Mouse (Mus musculus): ENCODE results near the gene Ppm1f.
"Not testable (repeated sequence)": the region's sequence is repeated elsewhere in the genome, so short reads cannot be mapped to it uniquely, and the experiment has no call there.

The Ppm1f gene

DNA sequence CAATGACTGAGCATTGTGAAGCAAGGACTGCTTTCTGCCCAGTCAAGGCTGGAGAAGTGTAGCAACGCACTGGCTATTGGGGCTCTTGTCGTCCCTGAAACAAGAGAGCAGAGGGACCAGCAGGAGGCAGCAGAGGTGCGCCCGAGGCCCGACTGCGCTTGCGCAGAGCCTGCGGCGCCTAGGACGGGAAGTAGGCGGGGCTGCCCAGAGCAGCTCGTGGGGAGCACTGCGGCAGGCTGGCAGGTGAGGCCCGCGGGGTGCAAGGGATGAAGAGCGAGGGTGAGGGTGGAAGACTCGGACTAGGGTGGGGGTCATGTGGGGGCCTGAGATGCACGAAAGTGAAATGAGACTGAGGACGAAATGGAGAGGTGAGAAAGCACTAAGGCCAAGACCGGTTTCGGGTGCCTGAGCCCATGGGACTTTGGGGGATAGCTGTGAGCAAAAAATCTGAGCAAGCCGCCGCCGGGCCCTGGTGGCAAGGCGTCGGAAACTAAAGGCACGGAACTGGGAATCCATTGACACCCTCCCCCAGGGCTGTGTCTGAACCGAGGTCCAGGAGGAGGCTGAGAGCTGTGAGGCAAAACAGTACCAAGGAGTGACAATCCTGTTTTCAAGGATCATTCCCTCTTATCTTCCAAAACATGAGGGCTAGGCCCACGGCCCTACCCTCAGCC is at the start of gene Ppm1f:
Ppm1f (plus strand) TSS at position 88 of the 674 bp plus-strand sequence.
- DNase-seq: peak; percentile 96

DNA sequence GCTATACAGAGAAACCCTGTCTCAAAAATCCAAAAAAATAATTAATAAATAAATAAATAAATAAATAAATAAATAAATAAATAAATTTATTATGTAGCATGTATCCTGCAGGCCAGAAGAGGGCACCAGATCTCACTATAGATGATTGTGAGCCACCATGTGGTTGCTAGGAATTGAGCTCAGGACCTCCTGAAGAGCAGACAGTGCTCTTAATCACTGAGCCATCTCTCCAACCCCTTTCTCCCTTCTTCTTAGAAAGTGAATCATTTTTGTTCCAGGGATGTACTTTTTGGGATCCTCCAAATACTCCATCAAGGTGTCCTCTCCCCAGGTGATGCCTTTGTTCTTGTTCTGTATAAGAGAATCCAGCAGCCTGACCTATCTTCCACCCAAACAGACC is 47.1 kb upstream of the Ppm1f start:
- no peak for DNase-seq

DNA sequence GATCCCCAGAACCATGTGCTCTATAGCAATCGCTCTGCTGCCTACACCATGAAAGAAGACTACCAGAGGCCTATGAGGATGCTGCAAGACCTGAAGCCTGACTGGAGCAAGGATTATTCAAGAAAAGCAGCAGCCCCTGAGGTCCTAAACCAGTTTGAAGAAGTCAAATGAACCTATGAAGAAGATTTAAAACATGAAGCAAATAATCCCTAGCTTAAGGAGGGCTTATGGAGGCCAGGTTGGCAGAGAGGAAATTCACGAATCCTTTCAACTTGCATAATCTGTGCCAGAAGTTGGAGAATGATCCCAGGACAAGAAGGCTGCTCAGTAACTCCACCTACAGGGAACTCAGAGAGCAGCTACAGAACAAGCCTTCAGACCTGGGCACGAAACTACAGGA is 43.9 kb upstream of the Ppm1f start:
- DNase-seq: no peak

GRCm38 (mm10) chr16:16854836-16855235 is 41.4 kb upstream of the Ppm1f start:
- peak; percentile 90 for DNase-seq

- DNase-seq: no peak
Observed at GRCm38 (mm10) chr16:16855541-16855940, 40.7 kb upstream of the Ppm1f start.

GRCm38 (mm10) chr16:16856054-16856453 is 40.2 kb upstream of the Ppm1f start:
- DNase-seq: not testable (repeated sequence)

DNA sequence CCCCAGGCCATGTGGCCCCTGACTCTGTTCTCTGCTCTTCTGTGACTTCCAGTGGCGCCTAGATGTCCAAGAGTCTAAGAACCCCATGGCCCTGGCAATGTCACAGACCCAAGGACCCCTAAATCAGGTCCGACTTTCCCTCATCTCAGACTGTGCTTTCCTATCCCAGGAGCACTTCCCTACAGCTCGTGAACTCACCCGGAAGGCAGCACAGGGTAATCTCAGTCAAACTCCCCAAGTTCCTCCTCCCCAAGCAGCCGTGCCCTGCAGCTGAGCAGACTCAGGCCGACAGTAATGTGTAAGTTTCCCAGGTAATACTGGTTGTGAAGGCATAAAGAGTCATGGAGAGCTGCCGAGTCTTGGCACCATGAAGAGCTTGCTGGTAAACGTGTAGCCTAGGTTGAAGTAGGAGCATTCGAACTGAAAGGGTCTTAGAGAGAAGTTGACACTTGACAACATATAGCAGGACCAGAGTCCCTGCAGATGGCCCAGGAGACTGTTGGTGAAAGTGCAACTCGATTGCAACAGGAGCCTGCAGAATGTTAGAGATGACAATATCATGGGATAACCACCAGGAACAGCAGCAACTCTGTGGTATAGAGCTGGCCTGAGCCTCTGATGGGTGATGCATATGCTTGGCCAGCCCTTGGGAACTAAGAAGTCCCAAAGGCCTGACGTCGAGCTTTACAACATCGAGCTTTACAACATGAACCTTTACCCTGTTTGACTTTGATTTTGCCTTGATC is 39.4 kb upstream of the Ppm1f start:
- no peak for DNase-seq

DNA sequence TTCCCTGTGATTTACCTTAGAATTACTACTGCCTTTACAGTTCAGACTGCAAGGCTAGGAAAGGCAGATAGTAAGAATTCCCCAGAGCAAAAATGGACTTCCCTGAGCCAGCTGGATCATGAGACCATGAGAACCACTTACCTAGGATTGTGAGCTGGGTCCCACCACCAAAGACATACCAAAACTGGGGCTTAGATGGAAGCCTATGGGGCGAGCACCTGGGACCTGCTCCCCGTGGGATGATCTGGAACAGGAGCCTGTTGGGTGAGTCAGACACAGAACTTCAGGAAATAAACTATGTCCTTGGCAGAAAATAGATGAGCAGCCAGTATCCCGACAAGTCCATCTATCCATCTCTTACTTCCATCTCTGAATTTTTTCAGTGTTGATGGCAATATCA is 34.0 kb upstream of the Ppm1f start:
- DNase-seq: no peak

DNA sequence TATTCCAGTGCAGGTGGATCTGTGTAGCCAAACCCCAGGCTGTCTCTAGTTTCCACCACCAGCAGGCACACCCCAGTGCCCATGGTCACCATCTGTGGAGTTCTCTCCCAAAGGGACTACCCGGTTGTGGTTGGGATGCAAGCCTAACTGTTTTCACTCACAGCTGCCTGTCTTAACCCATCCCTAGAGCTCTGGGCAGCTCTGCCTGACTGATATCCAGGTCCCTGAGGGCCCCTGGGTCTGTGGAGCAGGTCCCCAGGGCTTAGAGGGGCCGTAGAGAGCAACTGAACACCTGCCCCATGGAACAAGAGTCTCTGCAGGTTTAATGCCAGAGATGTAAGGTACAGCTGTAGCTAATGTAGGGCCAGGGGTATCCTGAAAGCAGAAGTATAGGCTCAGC is 32.3 kb upstream of the Ppm1f start, which contains the start of gene Igll1:
Igll1 (minus strand) TSS at position 8 of the 400 bp plus-strand sequence.
- no peak for DNase-seq

- DNase-seq: no peak
Observed at GRCm38 (mm10) chr16:16865217-16865616, 31.1 kb upstream of the Ppm1f start.

- peak; percentile 71 for DNase-seq
Observed at GRCm38 (mm10) chr16:16865696-16866561, 30.3 kb upstream of the Ppm1f start.

DNA sequence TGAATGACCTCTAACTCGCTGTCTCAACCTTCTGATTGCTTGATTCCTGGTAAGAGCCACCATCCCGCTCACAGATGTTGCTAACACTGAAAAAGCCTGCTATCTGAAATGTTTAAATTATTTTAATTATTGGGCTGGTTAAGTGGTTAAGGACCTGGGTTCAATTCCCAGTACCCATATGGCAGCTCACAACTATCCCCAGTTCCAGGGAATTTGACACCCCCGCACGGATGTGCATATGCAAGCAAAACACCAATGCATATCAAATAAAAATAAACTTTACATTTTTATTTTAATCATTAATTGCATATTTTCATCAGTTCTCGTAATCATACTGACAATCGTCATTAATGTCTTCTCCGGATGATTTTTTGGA is 26.0 kb upstream of the Ppm1f start:
- no peak for DNase-seq

- peak; percentile 92 for DNase-seq
Observed at GRCm38 (mm10) chr16:16870617-16871331, 25.5 kb upstream of the Ppm1f start, which contains the start of the genes Top3b and Vpreb1. Gene Top3b (plus strand): TSS chr16:16870736. Gene Vpreb1 (minus strand): TSS chr16:16870843.

DNA sequence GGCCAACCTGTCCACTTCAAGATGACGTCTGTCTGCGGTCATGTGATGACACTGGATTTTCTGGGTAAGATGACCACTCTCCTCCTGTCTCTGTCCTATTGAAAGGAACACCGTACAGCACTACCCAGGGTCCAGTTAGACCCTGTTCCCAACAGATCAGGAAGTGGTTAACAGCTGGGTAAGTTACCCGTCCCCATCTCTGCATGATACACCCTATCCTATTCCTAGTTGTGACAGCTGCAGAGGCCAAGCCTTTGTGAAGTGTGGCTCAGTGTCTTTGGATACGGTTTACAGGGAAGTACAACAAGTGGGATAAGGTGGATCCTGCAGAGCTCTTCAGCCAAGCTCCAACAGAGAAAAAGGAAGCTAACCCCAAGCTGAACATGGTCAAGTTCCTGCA is 17.2 kb upstream of the Ppm1f start:
- no peak for DNase-seq

DNA sequence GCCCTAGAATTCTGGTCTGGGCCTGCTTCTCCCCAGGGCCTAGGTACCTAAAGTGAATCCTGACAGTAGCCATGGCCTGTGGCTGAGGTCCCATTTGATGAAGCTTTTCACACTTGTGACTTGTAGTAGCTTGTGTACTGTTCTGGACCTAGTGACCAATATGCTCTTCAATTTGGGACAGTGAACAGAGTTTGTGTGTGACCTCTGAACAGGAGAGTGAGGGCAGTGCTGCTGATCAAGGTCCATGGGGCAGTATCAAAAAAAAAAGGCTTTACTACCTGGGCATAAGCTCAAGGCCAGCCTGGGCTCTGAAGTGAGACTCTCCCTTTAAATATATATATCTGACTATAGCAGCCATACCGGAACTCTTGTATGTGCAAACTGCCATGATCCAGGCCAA is 7.9 kb upstream of the Ppm1f start:
- DNase-seq: no peak

DNA sequence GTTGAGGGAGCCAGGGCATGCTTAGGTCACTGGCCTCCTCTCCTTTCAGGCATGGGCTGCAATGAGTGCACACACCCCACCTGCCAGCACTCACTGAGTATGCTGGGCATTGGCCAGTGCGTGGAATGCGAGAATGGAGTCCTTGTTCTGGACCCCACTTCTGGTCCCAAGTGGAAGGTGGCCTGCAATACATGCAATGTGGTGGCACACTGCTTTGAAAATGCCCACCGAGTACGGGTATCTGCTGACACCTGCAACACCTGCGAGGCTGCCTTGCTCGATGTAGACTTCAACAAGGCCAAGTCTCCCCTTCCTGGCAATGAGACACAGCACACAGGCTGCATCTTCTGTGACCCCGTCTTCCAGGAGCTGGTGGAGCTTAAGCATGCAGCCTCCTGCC is 3.9 kb upstream of the Ppm1f start:
- DNase-seq: no peak

- DNase-seq: no peak
Observed at GRCm38 (mm10) chr16:16896015-16896381, 271 bp upstream of the Ppm1f start.

GRCm38 (mm10) chr16:16897056-16897584 is 851 bp downstream of the Ppm1f start:
- DNase-seq: no peak

DNA sequence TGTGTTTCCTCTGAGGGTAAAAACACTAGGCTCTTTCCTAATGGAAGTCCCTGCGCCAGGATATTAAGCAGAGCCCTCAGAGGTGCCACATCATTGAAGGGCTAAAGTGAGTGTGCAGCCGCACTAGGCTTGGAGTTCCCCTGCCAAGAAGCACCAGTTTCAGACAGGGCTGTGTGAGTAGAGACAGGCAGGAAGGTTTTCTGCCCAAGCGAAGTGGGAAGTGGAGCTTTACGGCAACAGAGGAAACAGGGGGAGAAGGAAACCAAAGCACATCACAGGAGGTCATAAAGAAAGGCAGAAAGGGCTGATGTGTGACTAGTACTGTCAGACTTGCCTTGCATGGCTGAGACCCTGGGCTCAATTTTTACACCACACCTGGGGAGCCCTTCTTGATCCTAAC is 6.1 kb downstream of the Ppm1f start:
- DNase-seq: no peak

DNA sequence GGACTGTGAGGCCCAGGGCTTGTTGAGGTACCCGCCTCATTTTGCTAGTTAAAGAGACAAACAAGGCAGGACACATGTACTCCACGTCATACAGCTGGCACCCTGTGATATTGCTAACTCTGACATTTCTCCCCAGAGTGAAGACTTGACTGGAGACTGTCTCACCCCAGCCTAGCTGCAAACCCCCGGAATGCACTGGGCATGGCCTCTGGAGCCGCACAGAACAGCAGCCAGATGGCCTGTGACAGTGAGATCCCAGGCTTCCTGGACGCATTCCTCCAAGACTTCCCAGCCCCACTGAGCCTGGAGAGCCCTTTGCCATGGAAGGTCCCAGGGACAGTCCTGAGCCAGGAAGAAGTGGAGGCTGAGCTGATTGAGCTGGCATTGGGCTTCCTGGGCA is 6.9 kb downstream of the Ppm1f start:
- DNase-seq: no peak

GRCm38 (mm10) chr16:16907799-16908198 is 11.5 kb downstream of the Ppm1f start:
- peak; percentile 95 for DNase-seq

All from lung, postnatal 36 days (tissue).